Mouse (Mus musculus): ENCODE measurements around the gene Mrpl37. TPM values are rescaled to one million over a fixed set of nuclear protein-coding genes. Genes with fewer than 3 reads are reported as not detected.

Gene Mrpl37
- total and polyA plus RNA-seq, 2 experiments from 2014 or later = 59.9 to 87.3 TPM

- Histone ChIP-seq H3K27me3 (ENCODE audit: control insufficient read depth, insufficient read depth, low read length) (peaks cover 4% of the 10 kb centered on the region; the same call in 1 of the 2 replicates), H3K9me3 (replicated peaks; ENCODE audit: control insufficient read depth, low read length) (no peaks in the 10 kb centered on the region), H3K36me3 (replicated peaks; ENCODE audit: control insufficient read depth, insufficient read depth, low read length) (no peaks in the 10 kb centered on the region), H3K27ac (ENCODE audit: low read depth) (no peak overlapping the region), H3K9ac (replicated peaks; ENCODE audit: low read depth, low read length) (no peak overlapping the region), H3K4me3 (ENCODE audit: low read depth, low read length) (no peak overlapping the region), H3K4me1 (ENCODE audit: control insufficient read depth, insufficient read depth) (no peaks in the 10 kb centered on the region), H3K4me2 (ENCODE audit: low read depth, low read length) (no peak overlapping the region)
- WGBS = 50% methylated on average over 6 of the region's 6 CpGs
- no peak for DNase-seq (ENCODE audit: low spot score)
- TF ChIP-seq EP300 (IDR thresholded peaks at IDR 0.05; ENCODE audit: low read depth) (no peak), CTCF (IDR thresholded peaks at IDR 0.05; ENCODE audit: low read depth) (no peak)
- ATAC-seq (ENCODE audit: insufficient read depth, low read depth) = no peak
Measured at GRCm38 (mm10) chr4:107096043-107096442, 29.4 kb upstream of the Mrpl37 start.

GRCm38 (mm10) chr4:107094484-107095187 is 28.0 kb upstream of the Mrpl37 start:
- Histone ChIP-seq H3K4me2 (ENCODE audit: low read depth, low read length) (no peak overlapping the region), H3K27me3 (ENCODE audit: control insufficient read depth, insufficient read depth, low read length) (peaks cover 4% of the 10 kb centered on the region; the same call in 1 of the 2 replicates), H3K9ac (replicated peaks; ENCODE audit: low read depth, low read length) (no peak overlapping the region), H3K9me3 (replicated peaks; ENCODE audit: control insufficient read depth, low read length) (no peaks in the 10 kb centered on the region), H3K36me3 (replicated peaks; ENCODE audit: control insufficient read depth, insufficient read depth, low read length) (no peaks in the 10 kb centered on the region), H3K27ac (ENCODE audit: low read depth) (no peak overlapping the region), H3K4me1 (ENCODE audit: control insufficient read depth, insufficient read depth) (no peaks in the 10 kb centered on the region), H3K4me3 (ENCODE audit: low read depth, low read length) (no peak overlapping the region)
- WGBS = 79% methylated on average over 16 of the region's 16 CpGs
- no peak for DNase-seq (ENCODE audit: low spot score)
- TF ChIP-seq CTCF (IDR thresholded peaks at IDR 0.05; ENCODE audit: low read depth) = no peak
- TF ChIP-seq EP300 (IDR thresholded peaks at IDR 0.05; ENCODE audit: low read depth) = no peak
- no peak for ATAC-seq (ENCODE audit: insufficient read depth, low read depth)

- 79% methylated on average over 14 of the region's 14 CpGs for WGBS
- ATAC-seq (ENCODE audit: insufficient read depth, low read depth) = no peak
- Histone ChIP-seq H3K4me3 (ENCODE audit: low read depth, low read length) (no peak overlapping the region), H3K36me3 (replicated peaks; ENCODE audit: control insufficient read depth, insufficient read depth, low read length) (no peaks in the 10 kb centered on the region), H3K9me3 (replicated peaks; ENCODE audit: control insufficient read depth, low read length) (no peaks in the 10 kb centered on the region), H3K4me1 (ENCODE audit: control insufficient read depth, insufficient read depth) (no peaks in the 10 kb centered on the region), H3K4me2 (ENCODE audit: low read depth, low read length) (no peak overlapping the region), H3K27me3 (ENCODE audit: control insufficient read depth, insufficient read depth, low read length) (no peaks in the 10 kb centered on the region; the same call in 1 of the 2 replicates), H3K27ac (ENCODE audit: low read depth) (no peak overlapping the region), H3K9ac (replicated peaks; ENCODE audit: low read depth, low read length) (no peak overlapping the region)
- DNase-seq (ENCODE audit: low spot score) = no peak
- TF ChIP-seq CTCF (IDR thresholded peaks at IDR 0.05; ENCODE audit: low read depth) (no peak), EP300 (IDR thresholded peaks at IDR 0.05; ENCODE audit: low read depth) (no peak)
Measured at GRCm38 (mm10) chr4:107091696-107092095, 25.0 kb upstream of the Mrpl37 start.

- no peak overlapping the region for H3K27ac ChIP-seq (ENCODE audit: low read depth)
- TF ChIP-seq CTCF (IDR thresholded peaks at IDR 0.05; ENCODE audit: low read depth) (no peak), EP300 (IDR thresholded peaks at IDR 0.05; ENCODE audit: low read depth) (no peak)
- H3K4me2 ChIP-seq (ENCODE audit: low read depth, low read length) = no peak overlapping the region
Measured at GRCm38 (mm10) chr4:107084858-107085257, 18.2 kb upstream of the Mrpl37 start.

GRCm38 (mm10) chr4:107084343-107084742 is 17.7 kb upstream of the Mrpl37 start:
- Histone ChIP-seq H3K9ac (replicated peaks; ENCODE audit: low read depth, low read length) (no peak overlapping the region), H3K36me3 (replicated peaks; ENCODE audit: control insufficient read depth, insufficient read depth, low read length) (no peaks in the 10 kb centered on the region), H3K4me3 (ENCODE audit: low read depth, low read length) (no peak overlapping the region), H3K4me2 (ENCODE audit: low read depth, low read length) (no peak overlapping the region), H3K27ac (ENCODE audit: low read depth) (no peak overlapping the region), H3K27me3 (ENCODE audit: control insufficient read depth, insufficient read depth, low read length) (no peaks in the 10 kb centered on the region), H3K4me1 (ENCODE audit: control insufficient read depth, insufficient read depth) (peaks cover 4% of the 10 kb centered on the region; the same call in 1 of the 2 replicates), H3K9me3 (replicated peaks; ENCODE audit: control insufficient read depth, low read length) (no peaks in the 10 kb centered on the region)
- ATAC-seq (ENCODE audit: insufficient read depth, low read depth) = peak; percentile 21; the same call in 1 of the 2 replicates
- 23% methylated on average over 1 of the region's 1 CpGs for WGBS
- DNase-seq (ENCODE audit: low spot score) = no peak
- TF ChIP-seq CTCF (IDR thresholded peaks at IDR 0.05; ENCODE audit: low read depth) (no peak), EP300 (IDR thresholded peaks at IDR 0.05; ENCODE audit: low read depth) (no peak)

More at GRCm38 (mm10) chr4:107084858-107085257, 18.2 kb upstream of the Mrpl37 start:
- Histone ChIP-seq H3K9me3 (replicated peaks; ENCODE audit: control insufficient read depth, low read length) (no peaks in the 10 kb centered on the region), H3K9ac (replicated peaks; ENCODE audit: low read depth, low read length) (no peak overlapping the region), H3K27me3 (ENCODE audit: control insufficient read depth, insufficient read depth, low read length) (no peaks in the 10 kb centered on the region), H3K36me3 (replicated peaks; ENCODE audit: control insufficient read depth, insufficient read depth, low read length) (no peaks in the 10 kb centered on the region), H3K4me3 (ENCODE audit: low read depth, low read length) (no peak overlapping the region), H3K4me1 (ENCODE audit: control insufficient read depth, insufficient read depth) (peaks cover 4% of the 10 kb centered on the region; the same call in 1 of the 2 replicates)
- DNase-seq (ENCODE audit: low spot score) (no peak), ATAC-seq (ENCODE audit: insufficient read depth, low read depth) (peak; percentile 56)
- 25% methylated on average over 6 of the region's 6 CpGs for WGBS
